Mouse (Mus musculus) kidney, postnatal 0 days (tissue): Measurements from ENCODE around the gene Tmigd3. TPM values are rescaled to one million over a fixed set of nuclear protein-coding genes. Genes with fewer than 3 reads are reported as not detected.

Experiments used
- ATAC-seq: fragments of 200-750 bp; cut with Nextera tagmentation; replicated peaks from 2 replicates; pipeline ENCODE4 v1.8.0; 2017; ENCODE audit warnings: low read depth, moderate number of reproducible peaks, moderate TSS enrichment, moderate library complexity; ENCODE audit not compliant: low FRiP score
- DNase-seq: peaks from one replicate; pipeline ENCODE4 v3.0.0-alpha.2; 2016; ENCODE audit warnings: low spot score
- H3K27ac ChIP-seq: fragments of 300-500 bp; sonication (generic); 2 replicates; pipeline ENCODE4 v1.5.1; 2014; ENCODE audit warnings: mild to moderate bottlenecking
- H3K27me3 ChIP-seq: fragments of 300-500 bp; sonication (generic); 2 replicates; pipeline ENCODE4 v1.6.1; 2014; ENCODE audit warnings: low read length, mixed read lengths; ENCODE audit not compliant: insufficient read depth
- H3K36me3 ChIP-seq: fragments of 300-500 bp; sonication (generic); 2 replicates; pipeline ENCODE4 v1.6.1; 2014; ENCODE audit warnings: low read length, mixed read lengths; ENCODE audit not compliant: insufficient read depth
- H3K4me1 ChIP-seq: fragments of 300-500 bp; sonication (generic); replicated peaks from 2 replicates; pipeline ENCODE4 v1.6.1; 2014; ENCODE audit warnings: antibody characterized with exemption, low read length, mixed read lengths; ENCODE audit not compliant: insufficient read depth
- H3K4me2 ChIP-seq: fragments of 300-500 bp; sonication (generic); 2 replicates; pipeline ENCODE4 v1.6.1; 2014; ENCODE audit warnings: mild to moderate bottlenecking, low read length, moderate library complexity, mixed read lengths
- H3K4me3 ChIP-seq: fragments of 300-500 bp; sonication (generic); replicated peaks from 2 replicates; pipeline ENCODE4 v1.5.1; 2014; ENCODE audit warnings: low read depth, low read length
- H3K9ac ChIP-seq: fragments of 300-500 bp; sonication (generic); 2 replicates; pipeline ENCODE4 v1.6.1; 2014; ENCODE audit warnings: low read depth, low read length
- H3K9me3 ChIP-seq: fragments of 300-500 bp; sonication (generic); replicated peaks from 2 replicates; pipeline ENCODE4 v1.6.1; 2016; ENCODE audit warnings: low read length, inconsistent platforms, mixed read lengths
- CTCF ChIP-seq: IDR thresholded peaks from 2 replicates; pipeline ENCODE4 v1.5.1; 2016; ENCODE audit warnings: antibody characterized with exemption, low read depth, mild to moderate bottlenecking, moderate library complexity
- WGBS: fragments of 180-500 bp; shearing (Covaris S2); extraction: QIAGEN DNeasy Blood & Tissue Kit; methylation state at CpG from one replicate; pipeline ENCODE4 v1.1.7; 2014; 5-methylcytosine and 5-hydroxymethylcytosine counted together
- polyA plus RNA-seq: library from polyadenylated mRNA; unstranded; fragments of >200 nt; fragmentation: Nextera tagmentation; extraction: Ambion mirVana; gene quantifications from 2 replicates; pipeline ENCODE4 v1.2.1, GENCODE M21; 2015

Tmigd3 gene
- polyA plus RNA-seq, 1 experiment from 2014 or later = 0.18 TPM

GRCm38 (mm10) chr3:105973411-105973810 lies 102.7 kb downstream of the Tmigd3 start, which contains the start of gene Ovgp1:
Ovgp1 (plus strand) TSS chr3:105973711.
- Histone ChIP-seq H3K4me2 (no peak within 1 kb of the TSS), H3K27me3 (no peaks in the 10 kb centered on the region), H3K4me3 (no peak within 1 kb of the TSS), H3K4me1 (no peaks in the 10 kb centered on the region), H3K27ac (no peak within 1 kb of the TSS), H3K36me3 (peaks cover 10% of the 10 kb centered on the region), H3K9ac (no peak within 1 kb of the TSS), H3K9me3 (no peaks in the 10 kb centered on the region)
- ATAC-seq = no peak
- WGBS = 67% methylated on average over 3 of the region's 3 CpGs
- DNase-seq = no peak
- TF ChIP-seq CTCF = no peak

Other genes with a start within 250 kb of the Tmigd3 start
- 25.2 and 26.0 TPM in 2 replicates for gene Ddx20, start 183.3 kb upstream of the Tmigd3 start, polyA plus RNA-seq
- 0.67 and 0.85 TPM in 2 replicates for gene Inka2, start 166.3 kb upstream of the Tmigd3 start, polyA plus RNA-seq
- 111 and 123 TPM in 2 replicates for gene Rap1a, start 69.6 kb upstream of the Tmigd3 start, polyA plus RNA-seq
- 0.10 and 0.12 TPM in 2 replicates for gene Adora3, start within 50 bp of the Tmigd3 start, polyA plus RNA-seq
- gene I830077J02Rik, start 61.8 kb downstream of the Tmigd3 start, polyA plus RNA-seq = 0.24 and 0.31 TPM in 2 replicates
- 98.2 and 102 TPM in 2 replicates for gene Wdr77, start 88.5 kb downstream of the Tmigd3 start, polyA plus RNA-seq
- 756 and 779 TPM in 2 replicates for gene Atp5f1, start 89.2 kb downstream of the Tmigd3 start, polyA plus RNA-seq
- gene Ovgp1, start 102.8 kb downstream of the Tmigd3 start, polyA plus RNA-seq = 0.86 and 0.91 TPM in 2 replicates
- gene Pifo, start 143.7 kb downstream of the Tmigd3 start, polyA plus RNA-seq = 0.13 and 0.41 TPM in 2 replicates
- 0.12 TPM in 1 of 2 replicates, not detected in the other for gene Chil5, start 161.9 kb downstream of the Tmigd3 start, polyA plus RNA-seq
- gene Chia1, start 242.3 kb downstream of the Tmigd3 start, polyA plus RNA-seq = 0.20 and 0.49 TPM in 2 replicates